Mouse (Mus musculus) midbrain, embryonic 12.5 days (tissue): ENCODE data around the gene Primpol. TPM values are rescaled to one million over a fixed set of nuclear protein-coding genes. Genes with fewer than 3 reads are reported as not detected.

ENCODE experiments used
- ATAC-seq: fragments of 200-750 bp; cut with Nextera tagmentation; 2 replicates; pipeline ENCODE4 v1.8.0; 2017; ENCODE audit warnings: low read depth, moderate TSS enrichment, moderate library complexity; ENCODE audit not compliant: low FRiP score
- H3K27ac ChIP-seq: fragments of 300-500 bp; sonication (generic); replicated peaks from 2 replicates; pipeline ENCODE4 v1.5.1; 2016; ENCODE audit warnings: mild to moderate bottlenecking
- H3K27me3 ChIP-seq: fragments of 300-500 bp; sonication (generic); 2 replicates; pipeline ENCODE4 v1.6.1; 2016; ENCODE audit warnings: mild to moderate bottlenecking
- H3K36me3 ChIP-seq: fragments of 300-500 bp; sonication (generic); 2 replicates; pipeline ENCODE4 v1.6.1; 2016
- H3K4me1 ChIP-seq: fragments of 300-500 bp; sonication (generic); 2 replicates; pipeline ENCODE4 v1.6.1; 2016
- H3K4me2 ChIP-seq: fragments of 300-500 bp; sonication (generic); replicated peaks from 2 replicates; pipeline ENCODE4 v1.6.1; 2016; ENCODE audit warnings: mild to moderate bottlenecking, moderate library complexity
- H3K4me3 ChIP-seq: fragments of 300-500 bp; sonication (generic); 2 replicates; pipeline ENCODE4 v1.5.1; 2016; ENCODE audit warnings: mild to moderate bottlenecking
- H3K9ac ChIP-seq: fragments of 300-500 bp; sonication (generic); replicated peaks from 2 replicates; pipeline ENCODE4 v1.6.1; 2016; ENCODE audit warnings: mild to moderate bottlenecking, moderate library complexity
- H3K9me3 ChIP-seq: fragments of 300-500 bp; sonication (generic); 2 replicates; pipeline ENCODE4 v1.6.1; 2016; ENCODE audit warnings: mild to moderate bottlenecking
- WGBS: fragments of 180-500 bp; shearing (Covaris S2); methylation state at CpG from one replicate; pipeline ENCODE4 v1.1.7; 2016; 5-methylcytosine and 5-hydroxymethylcytosine counted together
- polyA plus RNA-seq: library from polyadenylated mRNA; unstranded; fragments of >200 nt; fragmentation: Nextera tagmentation; extraction: Ambion mirVana; gene quantifications from 2 replicates; pipeline ENCODE4 v1.2.1, GENCODE M21; 2016

Primpol gene
- polyA plus RNA-seq, 1 experiment from 2014 or later: 9.7 TPM

DNA sequence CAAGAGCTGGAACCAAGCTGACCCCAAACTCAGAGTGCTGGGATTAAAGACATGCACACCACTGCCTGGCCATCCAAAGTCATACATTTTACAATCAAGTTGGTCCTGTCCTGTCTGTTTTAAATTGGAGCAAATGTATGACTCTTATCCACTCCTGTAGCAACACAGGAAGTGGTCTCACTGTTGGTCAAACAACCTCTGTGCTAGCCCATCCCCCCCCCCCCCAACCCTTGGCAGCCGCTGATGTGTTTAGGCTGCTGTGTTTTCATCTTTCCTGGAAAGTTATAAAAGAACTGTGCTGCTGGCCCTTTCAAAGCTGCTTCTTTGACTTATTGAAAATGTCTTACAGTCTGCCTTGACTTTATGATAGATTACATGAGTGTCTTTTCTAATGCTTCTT lies 8.2 kb upstream of the Primpol start:
- ATAC-seq: no peak
- Histone ChIP-seq H3K36me3 (peaks cover 4% of the 10 kb centered on the region), H3K27ac (no peak overlapping the region), H3K27me3 (no peaks in the 10 kb centered on the region), H3K4me1 (no peaks in the 10 kb centered on the region), H3K9ac (no peak overlapping the region), H3K4me2 (no peak overlapping the region), H3K4me3 (no peak overlapping the region), H3K9me3 (no peaks in the 10 kb centered on the region)
- WGBS: 91% methylated on average over 1 of the region's 1 CpGs

DNA sequence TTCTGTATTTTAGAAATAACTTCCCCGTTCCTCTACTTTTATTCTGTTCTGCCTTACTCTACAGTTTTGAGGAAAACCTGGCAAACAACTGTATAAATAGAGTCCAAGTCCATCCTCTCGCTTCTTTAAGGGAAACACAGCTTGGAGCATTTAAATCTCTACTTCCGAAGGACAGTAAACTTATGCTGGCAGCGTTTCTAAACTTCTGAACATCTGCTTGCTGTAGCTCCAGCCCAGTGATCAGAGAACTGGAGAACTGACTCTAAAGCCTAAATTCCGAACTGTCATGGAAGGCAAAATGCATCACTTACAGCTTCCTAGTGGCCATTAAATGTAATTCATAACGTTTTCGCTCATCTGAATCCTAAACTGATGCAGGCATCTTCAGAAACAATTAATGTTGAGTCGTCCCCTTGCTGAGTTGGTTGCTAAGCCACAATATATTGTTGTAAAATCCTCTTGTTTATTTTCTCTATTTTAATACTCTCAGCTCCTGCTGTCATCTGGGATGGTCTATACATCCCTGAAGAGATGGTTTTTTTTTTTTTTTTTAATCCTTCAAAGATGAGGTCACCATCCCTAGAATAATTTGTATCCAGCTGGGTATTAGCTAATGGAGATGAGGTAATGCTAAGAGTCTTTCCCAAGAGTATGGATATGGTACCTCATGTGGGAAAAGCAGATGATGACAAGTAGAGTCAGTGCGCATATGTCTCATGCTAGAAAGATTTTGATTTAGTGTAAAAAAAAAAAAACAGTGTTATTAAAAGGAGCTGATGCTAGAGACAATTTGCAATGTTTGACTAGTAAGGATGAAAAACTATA lies 5.6 kb upstream of the Primpol start:
- WGBS: 79% methylated on average over 9 of the region's 9 CpGs

DNA sequence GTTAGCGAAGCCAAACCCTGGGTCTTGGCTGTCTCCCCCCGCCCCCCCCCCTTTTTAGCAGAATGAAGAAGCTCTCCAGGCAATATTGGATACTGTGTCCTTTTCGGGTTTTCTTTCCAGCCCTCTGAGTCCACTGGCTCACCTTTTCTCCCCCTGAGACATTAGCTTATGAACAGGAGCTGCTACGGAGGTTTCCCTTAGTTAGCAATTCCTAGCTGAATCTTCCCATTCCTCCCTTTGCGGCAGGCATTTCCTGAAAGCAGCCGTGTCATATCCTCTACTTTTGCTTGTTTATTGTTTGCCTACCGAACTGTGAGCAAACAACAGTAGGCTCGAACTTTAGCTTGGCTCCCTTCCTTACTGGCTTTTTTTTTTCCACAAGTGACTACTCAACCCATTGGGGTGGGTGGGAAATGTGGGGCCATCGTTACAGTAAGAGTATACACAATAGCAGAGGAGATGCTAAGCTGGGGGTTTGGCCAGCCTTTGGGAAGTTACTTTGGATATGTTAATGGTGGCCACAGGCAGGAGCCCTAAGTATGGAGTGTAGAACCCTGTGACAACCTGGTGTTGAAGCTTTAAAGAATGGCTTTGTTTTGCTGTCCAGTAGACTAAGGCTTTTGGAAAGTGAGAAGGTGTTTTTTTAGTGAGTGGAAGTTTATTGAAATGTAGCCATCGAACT lies 1.8 kb upstream of the Primpol start:
- Histone ChIP-seq H3K9ac (peak overlapping the region; percentile 93), H3K36me3 (no peaks in the 10 kb centered on the region), H3K27ac (no peak overlapping the region; the same call in 1 of the 2 replicates), H3K4me3 (peak overlapping the region; percentile 82), H3K9me3 (no peaks in the 10 kb centered on the region), H3K4me1 (peaks cover 20% of the 10 kb centered on the region), H3K27me3 (no peaks in the 10 kb centered on the region), H3K4me2 (peak overlapping the region; percentile 96)
- ATAC-seq: no peak
- WGBS: 3% methylated on average over 10 of the region's 10 CpGs

More for the DNA sequence above, 5.6 kb upstream of the Primpol start:
- Histone ChIP-seq H3K27ac (no peak overlapping the region), H3K4me3 (no peak overlapping the region), H3K27me3 (no peaks in the 10 kb centered on the region), H3K4me1 (peaks cover 17% of the 10 kb centered on the region), H3K4me2 (no peak overlapping the region), H3K9ac (no peak overlapping the region), H3K9me3 (no peaks in the 10 kb centered on the region), H3K36me3 (no peaks in the 10 kb centered on the region)
- ATAC-seq: no peak

DNA sequence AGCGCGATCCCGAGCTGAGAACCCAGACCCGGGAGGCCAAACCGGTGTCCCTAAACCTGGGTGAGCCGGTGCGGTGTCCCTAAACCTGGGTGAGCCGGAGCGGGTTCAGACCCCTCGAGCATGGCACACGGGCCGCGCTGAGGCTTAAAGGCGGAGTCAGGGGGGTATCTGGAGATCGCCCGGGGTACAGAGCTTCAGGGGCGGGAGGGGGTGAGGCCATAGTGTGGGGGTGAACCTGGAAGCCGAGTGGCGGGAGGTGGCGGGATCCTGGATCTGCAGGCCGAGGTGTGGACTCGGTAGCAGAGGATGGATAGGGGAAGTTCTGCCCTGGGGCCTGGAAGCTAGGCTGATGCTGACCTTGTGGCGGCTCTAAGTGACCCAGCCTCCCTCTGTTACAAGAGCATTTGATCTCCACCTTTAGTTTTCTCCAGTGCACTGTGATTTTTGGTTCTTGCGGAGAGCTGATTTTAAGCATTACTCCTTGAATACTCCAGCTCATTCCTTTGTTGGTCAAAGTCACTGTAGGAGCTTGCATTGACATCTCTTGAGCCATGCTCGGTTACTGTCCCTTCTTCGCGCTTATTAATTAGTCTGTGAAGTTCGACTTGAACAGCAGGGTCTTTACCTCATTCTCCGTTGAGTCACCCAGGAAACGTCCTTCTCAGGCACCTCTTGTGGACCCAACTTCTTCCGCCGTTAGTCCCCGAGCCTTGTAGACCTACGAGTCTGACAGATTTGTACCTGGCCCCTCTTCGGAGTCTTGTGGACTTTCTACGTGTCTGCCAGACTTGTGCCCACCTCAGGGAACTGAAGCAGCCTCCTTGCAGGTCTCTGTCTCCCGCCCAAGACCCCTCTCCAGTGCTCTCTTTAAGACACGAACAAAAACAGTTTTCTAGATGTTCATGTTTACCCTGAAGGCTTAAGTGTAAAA lies 943 bp upstream of the Primpol start:
- no peak; the same call in 1 of the 2 replicates for ATAC-seq
- H3K9ac ChIP-seq: peak overlapping the region; percentile 93
- H3K27ac ChIP-seq: peak overlapping the region; percentile 91
- no peaks in the 10 kb centered on the region for H3K27me3 ChIP-seq
- H3K4me3 ChIP-seq: peak overlapping the region; percentile 82
- no peaks in the 10 kb centered on the region for H3K36me3 ChIP-seq
- H3K4me2 ChIP-seq: peak overlapping the region; percentile 96
- peaks cover 20% of the 10 kb centered on the region for H3K4me1 ChIP-seq
- WGBS: under 1% methylated on average over 38 of the region's 38 CpGs
- H3K9me3 ChIP-seq: no peaks in the 10 kb centered on the region

DNA sequence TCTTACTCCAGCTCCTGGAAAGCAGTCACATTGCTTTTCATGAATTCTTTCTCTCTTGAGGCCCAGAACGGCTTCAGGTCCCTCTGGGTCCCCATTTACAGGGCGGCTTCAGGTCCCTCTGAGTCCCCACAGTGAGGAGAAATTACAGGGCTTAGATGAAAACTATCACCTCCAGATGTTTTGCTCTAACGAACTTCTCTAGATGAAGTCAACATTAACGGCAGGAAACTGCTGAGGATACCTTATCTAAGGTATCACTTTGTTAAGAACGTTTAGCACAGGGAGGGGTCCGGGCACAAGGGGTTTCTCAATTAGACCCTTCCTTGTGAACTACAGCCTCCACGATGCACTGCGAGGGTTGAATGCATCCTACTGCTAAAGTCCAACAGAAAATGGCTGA lies 1.1 kb downstream of the Primpol start:
- H3K4me2 ChIP-seq: no peak overlapping the region
- no peak overlapping the region for H3K4me3 ChIP-seq

DNA sequence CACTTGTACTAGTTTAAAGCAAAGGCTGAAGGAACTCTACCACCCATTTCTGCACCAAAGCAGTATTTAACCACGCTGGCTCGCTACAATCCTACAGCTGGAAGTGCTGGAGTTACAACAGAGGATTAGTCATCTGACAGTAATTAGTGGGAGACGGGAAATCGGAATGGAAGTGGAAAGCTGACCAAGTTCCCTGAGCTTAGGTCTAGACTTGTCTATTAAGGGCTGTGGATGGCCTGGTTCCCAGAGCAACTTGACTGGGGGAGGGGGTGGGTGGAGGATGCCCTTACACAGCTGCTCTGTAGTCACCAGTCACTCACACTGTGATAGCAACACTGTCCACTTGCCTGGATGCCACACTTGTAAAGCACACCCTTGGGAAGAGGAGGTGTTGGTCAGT lies 3.6 kb downstream of the Primpol start:
- Histone ChIP-seq H3K9me3 (no peaks in the 10 kb centered on the region), H3K36me3 (0 out of 2 replicates have a peak, but pooled peaks cover 3% of the 10 kb centered on the region), H3K27me3 (no peaks in the 10 kb centered on the region), H3K4me3 (no peak overlapping the region), H3K4me1 (peaks cover 5% of the 10 kb centered on the region), H3K9ac (no peak overlapping the region), H3K27ac (no peak overlapping the region), H3K4me2 (no peak overlapping the region)
- WGBS: 76% methylated on average over 4 of the region's 4 CpGs
- ATAC-seq: no peak

More for the DNA sequence above, 1.1 kb downstream of the Primpol start:
- Histone ChIP-seq H3K4me1 (peaks cover 20% of the 10 kb centered on the region), H3K9ac (no peak overlapping the region), H3K9me3 (no peaks in the 10 kb centered on the region), H3K36me3 (no peaks in the 10 kb centered on the region), H3K27me3 (no peaks in the 10 kb centered on the region), H3K27ac (no peak overlapping the region)
- WGBS: 90% methylated on average over 8 of the region's 8 CpGs
- no peak for ATAC-seq

DNA sequence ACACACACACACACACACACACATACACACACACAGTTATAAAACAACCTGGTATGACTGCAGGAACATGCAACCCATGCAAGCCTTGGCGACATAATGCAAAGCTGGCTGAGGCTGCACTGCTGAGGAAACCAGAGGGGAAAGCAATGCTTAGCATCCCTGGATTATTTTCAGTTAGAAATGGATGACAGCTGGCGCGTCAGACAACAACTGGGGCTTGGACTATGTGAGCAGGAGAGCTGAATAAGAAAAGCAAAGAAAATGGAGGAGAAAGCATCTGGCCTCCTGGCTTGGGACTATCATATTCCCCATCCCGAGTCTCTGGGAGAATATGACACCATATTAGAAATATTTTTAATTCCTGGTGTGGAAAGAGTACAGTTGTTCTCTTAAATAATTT lies 4.1 kb downstream of the Primpol start:
- H3K4me3 ChIP-seq: no peak overlapping the region
- no peak overlapping the region for H3K27ac ChIP-seq
- ATAC-seq: no peak
- H3K36me3 ChIP-seq: 0 out of 2 replicates have a peak, but pooled peaks cover 3% of the 10 kb centered on the region
- H3K4me2 ChIP-seq: no peak overlapping the region
- H3K9ac ChIP-seq: no peak overlapping the region
- H3K27me3 ChIP-seq: no peaks in the 10 kb centered on the region
- WGBS: 84% methylated on average over 4 of the region's 4 CpGs
- H3K4me1 ChIP-seq: 0 out of 2 replicates have a peak, but pooled peaks cover 3% of the 10 kb centered on the region
- H3K9me3 ChIP-seq: no peaks in the 10 kb centered on the region

DNA sequence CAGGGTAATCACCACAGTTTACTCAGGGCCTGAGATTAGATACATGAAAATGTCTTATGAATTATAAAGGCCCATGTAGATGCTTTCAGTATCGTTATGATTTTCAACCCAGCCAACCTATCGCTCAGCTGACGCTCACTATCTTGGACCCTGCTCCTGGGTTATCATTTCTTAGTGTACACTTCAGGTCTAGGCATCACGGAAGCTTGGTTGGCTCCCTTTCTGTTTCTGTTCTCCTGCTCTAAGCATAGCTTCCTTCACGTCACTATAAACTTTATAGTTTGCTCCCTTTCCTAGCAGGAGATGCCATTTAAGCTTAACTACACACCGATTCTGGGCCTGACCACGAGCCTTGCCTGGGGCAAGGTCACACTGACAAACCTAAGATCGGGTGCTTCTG lies 5.5 kb downstream of the Primpol start:
- Histone ChIP-seq H3K4me2 (no peak overlapping the region), H3K27ac (no peak overlapping the region), H3K9ac (no peak overlapping the region), H3K4me3 (no peak overlapping the region), H3K27me3 (no peaks in the 10 kb centered on the region), H3K4me1 (0 out of 2 replicates have a peak, but pooled peaks cover 2% of the 10 kb centered on the region), H3K9me3 (no peaks in the 10 kb centered on the region), H3K36me3 (0 out of 2 replicates have a peak, but pooled peaks cover 3% of the 10 kb centered on the region)
- ATAC-seq: no peak
- 90% methylated on average over 8 of the region's 8 CpGs for WGBS

DNA sequence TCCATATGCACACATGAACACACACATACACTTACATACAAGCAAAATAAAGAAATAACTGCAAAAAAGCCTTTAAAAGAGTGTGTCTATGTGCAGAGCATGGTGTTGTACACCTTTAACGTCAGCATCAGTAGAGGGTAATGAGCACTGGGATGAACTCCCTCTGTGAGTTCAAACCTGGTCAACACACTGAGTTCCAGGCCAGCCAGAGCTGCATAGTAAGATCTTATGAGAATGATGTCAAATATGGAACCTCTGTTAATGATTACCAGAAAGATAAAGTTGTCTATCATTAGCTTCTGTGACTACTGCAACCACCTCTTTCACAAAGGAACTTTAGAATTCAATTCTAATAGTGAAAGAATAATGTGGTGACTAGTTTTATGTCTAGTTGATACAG lies 10.1 kb downstream of the Primpol start:
- ATAC-seq: no peak
- H3K9me3 ChIP-seq: no peaks in the 10 kb centered on the region
- H3K4me3 ChIP-seq: no peak overlapping the region
- H3K9ac ChIP-seq: no peak overlapping the region
- 88% methylated on average over 1 of the region's 1 CpGs for WGBS
- no peaks in the 10 kb centered on the region for H3K4me1 ChIP-seq
- H3K27me3 ChIP-seq: no peaks in the 10 kb centered on the region
- H3K27ac ChIP-seq: no peak overlapping the region
- no peak overlapping the region for H3K4me2 ChIP-seq
- 0 out of 2 replicates have a peak, but pooled peaks cover 3% of the 10 kb centered on the region for H3K36me3 ChIP-seq

DNA sequence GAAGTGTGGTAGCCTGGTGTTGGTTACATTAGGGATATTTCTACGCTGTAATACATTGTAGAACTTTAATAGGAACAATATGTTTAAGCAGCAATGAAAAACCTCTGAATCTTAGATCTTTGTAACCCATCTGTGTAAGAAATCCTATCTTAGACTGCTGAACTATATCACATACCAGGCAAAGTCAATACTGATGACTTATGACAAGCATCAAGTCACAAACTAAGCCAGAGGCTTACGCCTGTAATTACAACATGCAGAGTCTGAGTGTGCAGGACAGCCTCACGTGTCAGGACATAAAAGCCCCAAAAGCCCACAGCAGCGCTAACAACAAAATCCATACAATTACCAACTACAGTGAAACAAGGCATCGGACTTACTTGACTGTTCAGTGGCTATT lies 13.4 kb downstream of the Primpol start:
- Histone ChIP-seq H3K9me3 (no peaks in the 10 kb centered on the region), H3K9ac (no peak overlapping the region), H3K27ac (no peak overlapping the region), H3K4me1 (no peaks in the 10 kb centered on the region), H3K4me3 (no peak overlapping the region), H3K27me3 (no peaks in the 10 kb centered on the region), H3K36me3 (no peaks in the 10 kb centered on the region), H3K4me2 (no peak overlapping the region)
- ATAC-seq: no peak
- WGBS: 82% methylated on average over 5 of the region's 5 CpGs

DNA sequence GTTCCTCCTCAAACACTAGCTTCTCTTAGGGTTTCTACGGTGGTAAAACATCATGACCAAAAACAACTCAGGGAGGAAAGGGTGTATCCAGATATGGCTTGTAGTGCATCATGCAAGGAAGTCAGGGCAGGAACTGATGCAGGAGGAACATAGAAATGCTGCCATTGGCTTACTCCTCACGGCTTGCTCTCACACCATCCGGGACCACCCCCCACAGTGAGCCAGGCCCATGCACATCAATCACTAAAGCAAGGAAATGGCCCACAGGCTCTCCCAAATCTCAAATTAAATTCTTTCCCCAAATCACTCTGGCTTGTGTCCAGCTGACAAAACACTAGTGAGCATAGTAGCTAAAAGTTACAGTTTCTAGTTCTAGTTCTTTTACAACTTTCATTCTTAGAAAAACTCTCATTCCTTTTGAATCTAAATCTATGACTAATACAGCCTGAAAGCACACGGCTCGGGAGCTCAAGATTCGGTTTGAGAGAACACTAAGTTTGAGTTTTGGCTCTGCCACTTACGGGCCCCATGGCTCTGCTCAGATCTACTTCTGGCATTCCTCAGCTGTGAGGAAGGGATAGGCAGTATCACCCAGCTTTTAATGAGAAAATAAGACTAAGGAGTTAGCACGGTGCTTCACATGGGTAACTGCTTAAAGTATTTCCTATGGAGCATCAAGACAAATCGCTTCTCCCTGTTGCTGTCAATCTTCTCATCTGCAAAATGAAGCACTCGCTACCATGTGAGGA lies 15.9 kb downstream of the Primpol start:
- no peak for ATAC-seq
- H3K4me1 ChIP-seq: no peaks in the 10 kb centered on the region
- H3K27me3 ChIP-seq: no peaks in the 10 kb centered on the region
- H3K36me3 ChIP-seq: no peaks in the 10 kb centered on the region
- no peak overlapping the region for H3K27ac ChIP-seq
- H3K9me3 ChIP-seq: no peaks in the 10 kb centered on the region
- no peak overlapping the region for H3K4me2 ChIP-seq
- 78% methylated on average over 10 of the region's 10 CpGs for WGBS
- no peak overlapping the region for H3K9ac ChIP-seq
- H3K4me3 ChIP-seq: no peak overlapping the region
